Comparison of ENCODE assay signal across 25 mouse cellular contexts in the genomic region with DNA sequence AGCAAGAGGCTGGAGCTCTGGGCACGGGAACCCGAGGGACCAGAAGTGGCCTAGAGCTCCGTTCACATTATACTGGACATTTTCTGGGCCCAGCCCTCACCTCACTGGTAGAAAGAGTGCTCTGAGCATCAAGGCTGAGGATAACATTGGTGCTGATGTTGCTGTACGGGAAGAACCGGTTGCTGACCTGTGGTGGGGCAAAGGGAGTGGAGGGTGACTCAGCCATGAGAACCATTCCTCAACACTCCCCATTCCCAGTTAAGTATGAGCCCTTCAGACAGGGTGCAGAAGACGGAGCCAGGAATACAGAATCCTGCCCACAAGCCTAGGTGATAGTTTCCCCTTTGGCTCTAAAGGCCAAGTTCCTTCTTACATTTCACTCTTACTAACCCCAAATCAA. TPM values are rescaled to one million over a fixed set of nuclear protein-coding genes. Genes with fewer than 3 reads are reported as not detected.
DNase-seq lines count a peak whose midpoint lies in the region; ATAC-seq and TF ChIP-seq lines count a peak whose summit lies in the region.
"Had no signal": no experiment of that assay in that cellular context is flagged by ENCODE, and none has a peak within 500 bp of the region (broad histone marks: within the 10 kb centered on the region; RNA-seq: fewer than 3 reads in every experiment).

No protein-coding gene starts in this region.

- no peak for ATAC-seq in intestine, postnatal 0 days
- no peak for ATAC-seq in intestine, embryonic 16.5 days
- no peak for ATAC-seq in stomach, embryonic 16.5 days (ENCODE audit: insufficient read depth, low FRiP score)
- ATAC-seq in stomach, postnatal 0 days (ENCODE audit: low FRiP score, low TSS enrichment): no peak
- ATAC-seq: forebrain, embryonic 14.5 days had no signal

- H3K4me3 ChIP-seq in intestine, postnatal 0 days (ENCODE audit: low read depth, low read length): no peak overlapping the region
- no peak overlapping the region for H3K4me3 ChIP-seq in intestine, embryonic 16.5 days (ENCODE audit: low read length)
- no peak overlapping the region for H3K4me3 ChIP-seq in stomach, embryonic 16.5 days (replicated peaks; ENCODE audit: low read length)
- no peak overlapping the region for H3K4me3 ChIP-seq in stomach, postnatal 0 days (ENCODE audit: low read depth, low read length)
- H3K4me3 ChIP-seq: embryonic facial prominence, embryonic 13.5 days; embryonic facial prominence, embryonic 15.5 days; erythroblast, embryonic 14.5 days; forebrain, embryonic 10.5 days; forebrain, embryonic 12.5 days had no signal

- H3K27me3 ChIP-seq in intestine, postnatal 0 days (replicated peaks; ENCODE audit: control insufficient read depth, insufficient read depth, low read length): no peaks in the 10 kb centered on the region
- H3K27me3 ChIP-seq in intestine, embryonic 16.5 days (replicated peaks; ENCODE audit: control insufficient read depth, insufficient read depth, low read length): no peaks in the 10 kb centered on the region
- no peaks in the 10 kb centered on the region for H3K27me3 ChIP-seq in stomach, embryonic 16.5 days (ENCODE audit: control insufficient read depth, insufficient read depth, low read length)
- no peaks in the 10 kb centered on the region for H3K27me3 ChIP-seq in stomach, postnatal 0 days (ENCODE audit: control insufficient read depth, insufficient read depth, low read length)
- H3K27me3 ChIP-seq: embryonic facial prominence, embryonic 15.5 days had no signal

- no peak for TF ChIP-seq EP300 in stomach, postnatal 0 days (optimal IDR thresholded peaks at IDR 0.05)

- H3K4me1 ChIP-seq in intestine, postnatal 0 days (replicated peaks; ENCODE audit: control insufficient read depth, insufficient read depth, low read length): peaks cover 6% of the 10 kb centered on the region; the same call in 1 of the 2 replicates
- H3K4me1 ChIP-seq in intestine, embryonic 16.5 days (ENCODE audit: control insufficient read depth, insufficient read depth, low read length): peaks cover 13% of the 10 kb centered on the region
- peaks cover 11% of the 10 kb centered on the region for H3K4me1 ChIP-seq in stomach, embryonic 16.5 days (ENCODE audit: control insufficient read depth, insufficient read depth, low read length)
- H3K4me1 ChIP-seq in stomach, postnatal 0 days (replicated peaks; ENCODE audit: control insufficient read depth, insufficient read depth): no peaks in the 10 kb centered on the region

- intact Hi-C loops in heart, postnatal 14 days (cut with DNase I): loop anchor here (5.0 kb wide), 1 partner anchor 37 kb away; no protein-coding TSS in a partner anchor

- H3K9ac ChIP-seq in intestine, postnatal 0 days (ENCODE audit: low read depth, low read length): no peak overlapping the region
- no peak overlapping the region for H3K9ac ChIP-seq in intestine, embryonic 16.5 days (ENCODE audit: low read depth, low read length)
- no peak overlapping the region for H3K9ac ChIP-seq in stomach, embryonic 16.5 days (ENCODE audit: low read length)
- no peak overlapping the region for H3K9ac ChIP-seq in stomach, postnatal 0 days (ENCODE audit: low read length)
- H3K9ac ChIP-seq: embryonic facial prominence, embryonic 13.5 days; embryonic facial prominence, embryonic 15.5 days; forebrain, embryonic 12.5 days had no signal

- no peaks in the 10 kb centered on the region; the same call in 1 of the 2 replicates for H3K36me3 ChIP-seq in intestine, postnatal 0 days (ENCODE audit: control insufficient read depth, insufficient read depth)
- H3K36me3 ChIP-seq in intestine, embryonic 16.5 days (ENCODE audit: control insufficient read depth, insufficient read depth, low read length): no peaks in the 10 kb centered on the region
- H3K36me3 ChIP-seq in stomach, embryonic 16.5 days (ENCODE audit: control insufficient read depth, insufficient read depth, low read length): no peaks in the 10 kb centered on the region
- H3K36me3 ChIP-seq in stomach, postnatal 0 days (ENCODE audit: control insufficient read depth, insufficient read depth, low read length): no peaks in the 10 kb centered on the region
- H3K36me3 ChIP-seq: embryonic facial prominence, embryonic 13.5 days; embryonic facial prominence, embryonic 15.5 days; forebrain, embryonic 10.5 days; forebrain, embryonic 12.5 days had no signal

- DNase-seq in urinary bladder, postnatal 14 days (ENCODE audit: low spot score): peak; percentile 60
- DNase-seq in urinary bladder, postnatal 10 days (ENCODE audit: low spot score): no peak
- peak; percentile 35 for DNase-seq in stomach, postnatal 0 days (ENCODE audit: low spot score)
- no peak for DNase-seq in heart, postnatal 14 days
- DNase-seq: adrenal gland, adult 2 months; adrenal gland, postnatal 10 days; adrenal gland, postnatal 25 days; cerebellum, adult 11 months; cerebellum, adult 18-20 months; cerebellum, adult 8-10 months; cerebellum, postnatal 14 days; cerebellum, postnatal 36 days; embryo, embryonic 11 days had no signal

- no peaks in the 10 kb centered on the region for H3K9me3 ChIP-seq in intestine, postnatal 0 days (ENCODE audit: control insufficient read depth)
- no peaks in the 10 kb centered on the region for H3K9me3 ChIP-seq in intestine, embryonic 16.5 days (ENCODE audit: control insufficient read depth, low read length)
- H3K9me3 ChIP-seq in stomach, embryonic 16.5 days (replicated peaks; ENCODE audit: control insufficient read depth, low read length): no peaks in the 10 kb centered on the region
- H3K9me3 ChIP-seq in stomach, postnatal 0 days (ENCODE audit: control insufficient read depth, low read length): no peaks in the 10 kb centered on the region
- H3K9me3 ChIP-seq: embryonic facial prominence, embryonic 13.5 days; embryonic facial prominence, embryonic 15.5 days; forebrain, embryonic 10.5 days; forebrain, embryonic 12.5 days had no signal

- H3K27ac ChIP-seq in intestine, postnatal 0 days (ENCODE audit: low read depth, low read length): no peak overlapping the region
- no peak overlapping the region for H3K27ac ChIP-seq in intestine, embryonic 16.5 days (ENCODE audit: low read length)
- H3K27ac ChIP-seq in stomach, embryonic 16.5 days (ENCODE audit: low read length): peak overlapping the region; percentile 58; the same call in 1 of the 2 replicates
- H3K27ac ChIP-seq in stomach, postnatal 0 days (replicated peaks): no peak overlapping the region
- H3K27ac ChIP-seq: embryonic facial prominence, embryonic 13.5 days; embryonic facial prominence, embryonic 15.5 days; forebrain, embryonic 10.5 days; forebrain, embryonic 12.5 days had no signal

- TF ChIP-seq CTCF in intestine, postnatal 0 days (IDR thresholded peaks at IDR 0.05; ENCODE audit: low read depth): no peak
- TF ChIP-seq CTCF in stomach, postnatal 0 days (IDR thresholded peaks at IDR 0.05; ENCODE audit: low read depth): no peak

- WGBS in intestine, postnatal 0 days: 73% methylated on average over 6 of the region's 6 CpGs
- WGBS in intestine, embryonic 16.5 days: 85% methylated on average over 6 of the region's 6 CpGs
- WGBS in stomach, embryonic 16.5 days: 81% methylated on average over 6 of the region's 6 CpGs
- WGBS in stomach, postnatal 0 days: 64% methylated on average over 6 of the region's 6 CpGs

- 0 out of 2 replicates have a peak overlapping the region, but pooled peaks have one; percentile 66 for H3K4me2 ChIP-seq in intestine, postnatal 0 days (replicated peaks; ENCODE audit: low read depth)
- no peak overlapping the region for H3K4me2 ChIP-seq in intestine, embryonic 16.5 days (ENCODE audit: low read depth, low read length)
- no peak overlapping the region for H3K4me2 ChIP-seq in stomach, embryonic 16.5 days (ENCODE audit: low read depth, low read length)
- H3K4me2 ChIP-seq in stomach, postnatal 0 days (replicated peaks; ENCODE audit: low read depth): no peak overlapping the region
- H3K4me2 ChIP-seq: embryonic facial prominence, embryonic 13.5 days; embryonic facial prominence, embryonic 15.5 days; forebrain, embryonic 12.5 days had no signal

RNA-seq across cellular contexts. Expression of a gene that starts 16.7 kb away (rescaled TPM):
- 15.4 and 39.1 TPM in 2 replicates for polyA plus RNA-seq in intestine, postnatal 0 days (2015; fragmentation: Nextera tagmentation; extraction: Ambion mirVana)
- polyA plus RNA-seq in intestine, embryonic 16.5 days (2015; fragmentation: Nextera tagmentation; extraction: Ambion mirVana): 7.4 and 10.6 TPM in 2 replicates
- 0.91 and 1.1 TPM in 2 replicates for polyA plus RNA-seq in stomach, embryonic 16.5 days (2015; fragmentation: Nextera tagmentation; extraction: Ambion mirVana)
- polyA plus RNA-seq in stomach, postnatal 0 days (2015; fragmentation: Nextera tagmentation; extraction: Ambion mirVana): 0.06 and 0.07 TPM in 2 replicates
- total RNA-seq in heart, postnatal 14 days (2021): under 1 TPM; 0.68 to 0.96 TPM
- total RNA-seq: common myeloid progenitor, adult 5-6 weeks had no signal
- polyA plus RNA-seq: C2C12; erythroblast, embryonic 14.5 days; forebrain, embryonic 10.5 days; forebrain, embryonic 12.5 days had no signal

RNA-seq across cellular contexts. Expression of a gene that starts 24.0 kb away (rescaled TPM):
- polyA plus RNA-seq in intestine, postnatal 0 days (2015; fragmentation: Nextera tagmentation; extraction: Ambion mirVana): 1.0 and 1.2 TPM in 2 replicates
- polyA plus RNA-seq in intestine, embryonic 16.5 days (2015; fragmentation: Nextera tagmentation; extraction: Ambion mirVana): 1.6 and 1.7 TPM in 2 replicates
- 1.7 and 2.1 TPM in 2 replicates for polyA plus RNA-seq in stomach, embryonic 16.5 days (2015; fragmentation: Nextera tagmentation; extraction: Ambion mirVana)
- 1.8 and 2.1 TPM in 2 replicates for polyA plus RNA-seq in stomach, postnatal 0 days (2015; fragmentation: Nextera tagmentation; extraction: Ambion mirVana)
- 10 to 100 TPM; 11.4 to 12.0 TPM for total RNA-seq in heart, postnatal 14 days (2021)
- total RNA-seq: common myeloid progenitor, adult 5-6 weeks had no signal
- polyA plus RNA-seq: erythroblast, embryonic 14.5 days had no signal

RNA-seq across cellular contexts. Expression of a gene that starts 36.5 kb away (rescaled TPM):
- polyA plus RNA-seq in intestine, postnatal 0 days (2015; fragmentation: Nextera tagmentation; extraction: Ambion mirVana): 39.8 and 49.2 TPM in 2 replicates
- 61.6 and 69.2 TPM in 2 replicates for polyA plus RNA-seq in intestine, embryonic 16.5 days (2015; fragmentation: Nextera tagmentation; extraction: Ambion mirVana)
- polyA plus RNA-seq in stomach, embryonic 16.5 days (2015; fragmentation: Nextera tagmentation; extraction: Ambion mirVana): 24.7 and 24.8 TPM in 2 replicates
- 16.8 and 17.1 TPM in 2 replicates for polyA plus RNA-seq in stomach, postnatal 0 days (2015; fragmentation: Nextera tagmentation; extraction: Ambion mirVana)
- total RNA-seq in heart, postnatal 14 days (2021): 1 to 10 TPM; 7.5 to 8.6 TPM
- polyA plus RNA-seq: erythroblast, embryonic 14.5 days had no signal

RNA-seq across cellular contexts. Expression of a gene that starts 44.7 kb away (rescaled TPM):
- polyA plus RNA-seq in intestine, postnatal 0 days (2015; fragmentation: Nextera tagmentation; extraction: Ambion mirVana): 1.4 and 1.7 TPM in 2 replicates
- 1.3 and 1.9 TPM in 2 replicates for polyA plus RNA-seq in intestine, embryonic 16.5 days (2015; fragmentation: Nextera tagmentation; extraction: Ambion mirVana)
- polyA plus RNA-seq in stomach, embryonic 16.5 days (2015; fragmentation: Nextera tagmentation; extraction: Ambion mirVana): 0.37 and 1.4 TPM in 2 replicates
- 0.07 and 0.13 TPM in 2 replicates for polyA plus RNA-seq in stomach, postnatal 0 days (2015; fragmentation: Nextera tagmentation; extraction: Ambion mirVana)
- total RNA-seq in heart, postnatal 14 days (2021): 100 to 1,000 TPM; 193 to 217 TPM
- total RNA-seq: adrenal gland, adult 2 months; adrenal gland, postnatal 25 days; common myeloid progenitor, adult 5-6 weeks; MEL had no signal
- polyA plus RNA-seq: erythroblast, embryonic 14.5 days; forebrain, embryonic 14.5 days had no signal

Comparison
In these comparisons a context has a peak if more than half of its experiments do, and no peak if none do; other contexts are left out.
1. DNase-seq: peak in urinary bladder, postnatal 14 days (single experiment) and stomach, postnatal 0 days (single experiment); none in urinary bladder, postnatal 10 days (single experiment) and heart, postnatal 14 days (0 of 2).